Comparison of ENCODE assay signal across 9 mouse cellular contexts in the genomic region with DNA sequence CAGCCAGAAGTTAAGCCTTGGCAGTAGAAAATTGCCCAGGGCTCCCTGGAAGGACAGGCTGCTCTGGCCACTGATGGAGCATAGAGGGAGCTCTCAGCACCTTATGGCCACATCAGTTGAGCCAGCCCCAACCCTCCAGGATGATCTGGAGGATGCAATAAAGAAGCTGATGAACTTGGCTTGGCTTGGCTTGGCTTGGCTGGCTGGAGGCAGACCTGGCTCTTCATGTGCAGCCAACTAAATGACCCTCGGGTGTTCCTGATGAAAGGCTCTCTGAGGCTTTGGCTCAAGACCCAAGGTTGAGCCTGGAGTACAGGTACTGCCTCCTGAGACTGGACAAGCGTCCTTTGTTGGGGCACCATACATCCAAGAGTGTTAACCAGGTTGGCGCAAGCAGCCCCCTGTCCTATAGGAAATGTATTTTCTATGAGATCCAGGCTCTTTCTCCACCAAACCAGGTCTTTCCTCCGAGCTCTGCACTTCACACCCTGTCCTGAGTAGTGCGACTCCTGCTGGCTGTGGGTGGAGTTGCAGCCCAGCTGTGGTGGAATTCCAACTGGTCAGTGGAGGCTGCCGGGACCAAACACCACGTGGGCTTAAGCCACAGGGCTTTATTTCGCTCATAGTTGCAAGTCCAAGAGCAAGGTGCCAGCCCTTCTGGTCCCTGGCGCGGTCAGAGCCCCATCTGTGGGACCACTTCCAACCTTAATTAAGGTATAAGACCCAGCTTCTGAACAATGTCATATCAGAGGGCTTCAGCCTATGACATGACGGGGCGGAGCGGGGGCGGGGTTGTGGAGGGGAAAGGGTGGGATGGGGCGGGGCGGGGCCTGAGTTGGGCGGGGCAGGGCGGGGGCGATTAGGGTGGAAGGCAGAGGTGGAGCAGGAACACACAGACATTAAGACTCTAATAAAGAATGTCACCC. TPM values are rescaled to one million over a fixed set of nuclear protein-coding genes. Genes with fewer than 3 reads are reported as not detected.
DNase-seq lines count a peak whose midpoint lies in the region; ATAC-seq lines count a peak whose summit lies in the region.
"Had no signal": no experiment of that assay in that cellular context is flagged by ENCODE, and none has a peak within 500 bp of the region (broad histone marks: within the 10 kb centered on the region; RNA-seq: fewer than 3 reads in every experiment).

No protein-coding gene starts in this region.

- ATAC-seq in inflammation-experienced regulatory T-cells, adult 6 months: no peak

- peak overlapping the region; percentile 70; the same call in 1 of the 2 replicates for H3K27ac ChIP-seq in hindbrain, embryonic 10.5 days
- H3K27ac ChIP-seq: macrophage had no signal

- H3K9me3 ChIP-seq in hindbrain, embryonic 10.5 days: no peaks in the 10 kb centered on the region

- peaks cover 10% of the 10 kb centered on the region; the same call in 1 of the 2 replicates for H3K27me3 ChIP-seq in hindbrain, embryonic 10.5 days (ENCODE audit: insufficient read depth, poor library complexity, severe bottlenecking)

- peak; percentile 94 for DNase-seq in ZHBTc4 (ENCODE audit: low read depth, low spot score)
- DNase-seq in cerebellum, adult 9-11 months: peak; percentile 39
- DNase-seq in frontal cortex, postnatal 14 days (ENCODE audit: low spot score in 2 of 2): peak; percentile 23 to 38
- peak; percentile 93 for DNase-seq in hindbrain, embryonic 10.5 days (ENCODE audit: low spot score)
- peak; percentile 31 to 74 for DNase-seq in layer of hippocampus, postnatal 25 days (ENCODE audit: extremely low spot score in 1 of 2, low spot score in 1 of 2)
- peak; percentile 82 to 89 for DNase-seq in lung, postnatal 4 days
- DNase-seq in right cerebral cortex, postnatal 25 days: peak; percentile 31

- WGBS in hindbrain, embryonic 10.5 days: 9% methylated on average over 19 of the region's 19 CpGs

- peak overlapping the region; percentile 47 for H3K4me3 ChIP-seq in hindbrain, embryonic 10.5 days

- peaks cover 10% of the 10 kb centered on the region for H3K36me3 ChIP-seq in hindbrain, embryonic 10.5 days

- peaks cover 47% of the 10 kb centered on the region for H3K4me1 ChIP-seq in hindbrain, embryonic 10.5 days (replicated peaks)

RNA-seq across cellular contexts. Expression of a gene that starts 55.1 kb away (rescaled TPM):
- polyA plus RNA-seq in hindbrain, embryonic 10.5 days (2016; fragmentation: Nextera tagmentation; extraction: Ambion mirVana): 4.6 and 7.5 TPM in 2 replicates
- under 1 TPM; 0.20 to 0.82 TPM for total RNA-seq in layer of hippocampus, postnatal 25 days (2021)
- 1 to 10 TPM in 2 of 3 experiments, under 1 TPM in 1; 0.38 to 8.2 (median 5.6) TPM for polyA plus RNA-seq in inflammation-experienced regulatory T-cells, adult 6 months (2017; shearing (Covaris generic))
- polyA plus RNA-seq: macrophage had no signal

Comparison
In these comparisons a context has a peak if more than half of its experiments do, and no peak if none do; other contexts are left out.
1. DNase-seq: peak in every context shown above with its lines; median percentile 94 in ZHBTc4; 93 in hindbrain, embryonic 10.5 days; 86 in lung, postnatal 4 days; 52 in layer of hippocampus, postnatal 25 days; 39 in cerebellum, adult 9-11 months; 31 in right cerebral cortex, postnatal 25 days; 30 in frontal cortex, postnatal 14 days.